Mouse (Mus musculus): ENCODE results near the gene Hspa13.
A peak's percentile ranks its signal among the peaks of the same experiment; 100 is the strongest.

Gene Hspa13

DNA sequence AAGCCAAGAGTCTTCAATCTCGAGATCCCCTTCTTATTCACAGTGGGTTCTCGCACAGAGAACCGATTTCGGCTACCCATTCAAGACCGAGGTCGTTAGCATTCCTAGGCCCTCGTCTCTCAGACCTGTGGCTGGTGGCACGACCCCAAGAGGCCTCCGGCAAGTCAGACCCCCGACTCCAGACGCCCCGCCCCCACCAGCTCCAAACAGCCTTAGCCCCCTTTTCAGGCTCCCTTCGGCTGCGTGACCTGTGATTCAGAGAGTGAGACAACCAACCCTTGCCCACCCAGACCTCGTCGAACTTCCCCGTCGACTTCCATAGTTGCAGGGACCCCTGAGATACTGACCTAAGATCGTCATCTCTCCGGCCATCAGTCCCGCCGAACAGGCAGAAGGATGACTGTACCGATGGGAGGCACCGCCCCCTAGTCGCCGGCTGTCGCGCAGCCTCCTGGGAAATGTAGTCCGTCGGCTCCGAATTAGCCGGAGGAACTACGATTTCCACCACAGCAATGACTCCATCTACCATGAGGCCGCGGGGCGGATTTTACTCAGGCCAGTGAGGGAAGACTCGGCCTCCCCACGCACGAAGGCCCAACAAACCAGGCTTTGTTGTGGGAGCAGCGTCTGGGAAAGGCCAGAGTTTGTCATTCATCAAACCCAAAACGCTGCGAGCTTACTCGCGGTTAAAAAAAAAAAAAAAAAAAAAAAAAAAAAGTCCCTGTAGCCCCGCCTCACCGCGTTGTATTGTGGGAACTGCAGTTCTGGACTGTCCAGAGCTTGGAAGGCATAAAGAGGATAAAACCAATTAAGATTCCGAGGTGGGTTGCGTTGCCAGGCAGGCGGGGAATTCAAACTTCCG lies at the start of gene Hspa13:
Hspa13 (minus strand) TSS at position 717 of the 862 bp plus-strand sequence.
- DNase-seq = peak; percentile 99

DNA sequence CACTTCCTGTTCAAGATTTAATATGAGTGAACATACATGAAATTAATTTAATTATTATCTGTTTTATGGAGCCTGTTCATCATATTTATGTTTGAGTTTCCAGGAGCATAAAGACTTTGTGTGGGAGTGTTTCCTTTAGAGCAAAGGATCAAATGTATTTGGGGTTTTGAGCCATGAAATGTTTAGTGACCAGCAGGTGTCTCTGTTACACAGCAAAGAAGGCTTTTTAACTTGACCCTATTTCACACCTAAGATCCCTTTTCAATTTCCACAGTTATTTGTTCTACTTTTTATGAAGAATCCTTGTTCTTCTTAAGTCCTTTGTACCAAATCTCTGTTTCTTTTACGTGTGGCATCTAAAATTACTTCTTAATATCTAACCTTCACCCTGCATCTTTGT lies 12.4 kb upstream of the Hspa13 start:
- DNase-seq = peak; percentile 17

DNA sequence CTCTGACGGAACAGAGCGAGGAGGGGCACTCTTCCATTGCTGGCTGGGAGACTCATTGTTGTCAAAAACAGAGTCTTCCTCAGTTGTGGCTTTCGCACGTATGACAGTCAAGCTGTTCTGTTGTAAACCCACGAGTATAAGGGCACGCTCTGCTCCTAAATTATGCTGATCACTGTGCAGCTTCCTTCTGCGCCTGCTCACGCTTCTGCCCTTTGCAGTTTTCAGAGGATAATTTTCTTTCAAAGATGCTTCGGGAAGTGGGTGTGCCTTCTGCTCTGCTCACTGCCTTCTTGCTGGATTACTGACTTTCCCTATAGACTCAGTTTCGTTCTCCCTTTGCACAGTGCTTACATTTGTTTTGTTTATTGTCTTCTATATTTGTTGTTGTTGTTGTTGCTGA lies 6.3 kb upstream of the Hspa13 start:
- DNase-seq = no peak

DNA sequence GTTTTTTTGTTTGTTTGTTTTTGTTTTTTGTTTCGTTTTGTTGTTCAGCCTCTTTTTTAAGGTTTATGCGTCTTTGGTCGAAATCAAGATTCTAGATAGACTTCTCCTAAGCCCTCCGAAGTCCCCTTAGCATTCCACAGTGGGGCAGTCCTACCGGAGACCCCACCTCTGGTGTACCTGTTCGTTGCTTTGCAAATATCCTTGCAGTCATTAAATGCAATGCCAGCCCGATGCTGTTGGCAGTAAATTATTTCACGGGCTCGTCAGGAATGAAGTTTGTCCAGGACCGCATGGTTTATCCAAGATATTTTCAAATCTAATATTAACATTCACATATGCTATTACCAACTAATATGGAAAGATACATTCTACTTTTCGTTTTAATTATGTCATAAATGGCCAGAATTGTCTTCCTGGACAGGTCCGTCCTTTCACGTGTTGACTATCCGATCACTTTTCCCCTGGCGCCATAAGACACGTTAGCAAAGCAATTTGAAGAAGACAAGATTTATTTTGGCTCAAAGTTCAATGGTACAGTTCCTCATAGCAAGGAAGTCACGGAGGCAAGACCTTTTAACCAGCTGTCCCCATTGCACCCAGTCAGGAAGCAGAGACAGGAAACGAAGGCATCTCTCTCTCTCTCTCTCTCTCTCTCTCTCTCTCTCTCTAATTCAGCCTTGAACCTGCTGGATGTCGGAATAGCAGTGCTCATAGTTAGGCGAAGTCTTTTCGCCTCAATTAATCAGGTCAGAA lies 522 bp upstream of the Hspa13 start:
- DNase-seq = no peak

DNA sequence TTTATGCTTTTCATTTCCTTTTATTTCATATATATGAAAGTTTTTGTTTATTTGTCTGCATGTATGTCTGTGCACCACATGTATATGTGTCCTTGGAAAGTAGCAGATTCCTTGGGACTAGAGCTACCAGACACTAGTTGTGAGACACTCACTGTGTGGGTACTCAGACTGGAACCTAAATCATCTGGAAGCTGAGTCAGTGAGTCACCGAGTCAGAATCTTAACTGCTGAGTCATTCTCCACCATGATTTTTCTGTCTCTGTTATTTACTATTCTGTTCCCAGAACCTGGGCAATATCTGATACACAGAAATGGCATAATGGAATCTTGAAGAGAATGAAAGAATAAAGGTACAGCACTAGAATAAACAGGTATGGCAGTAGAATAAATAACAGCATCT lies 14.0 kb downstream of the Hspa13 start:
- no peak for DNase-seq

DNA sequence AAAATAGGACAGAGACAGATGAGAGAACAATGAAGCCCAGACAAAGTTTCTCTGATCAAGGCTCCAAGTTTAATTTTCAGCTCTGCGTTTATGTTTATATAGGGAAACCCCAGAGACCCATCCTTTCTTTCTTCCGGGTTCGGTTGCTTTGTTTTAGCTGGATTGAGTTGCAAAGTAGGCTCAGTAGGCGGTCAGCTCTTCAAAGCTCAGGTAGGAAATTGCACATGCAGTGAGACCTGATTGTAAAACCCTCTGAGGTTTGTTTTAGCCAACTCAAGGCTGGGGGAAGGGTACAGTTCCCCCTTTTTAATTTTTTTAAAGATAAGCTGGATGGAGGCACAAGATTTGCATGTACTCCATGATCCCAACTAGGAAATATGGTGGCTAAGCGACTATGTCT lies 16.8 kb downstream of the Hspa13 start:
- DNase-seq = no peak

DNA sequence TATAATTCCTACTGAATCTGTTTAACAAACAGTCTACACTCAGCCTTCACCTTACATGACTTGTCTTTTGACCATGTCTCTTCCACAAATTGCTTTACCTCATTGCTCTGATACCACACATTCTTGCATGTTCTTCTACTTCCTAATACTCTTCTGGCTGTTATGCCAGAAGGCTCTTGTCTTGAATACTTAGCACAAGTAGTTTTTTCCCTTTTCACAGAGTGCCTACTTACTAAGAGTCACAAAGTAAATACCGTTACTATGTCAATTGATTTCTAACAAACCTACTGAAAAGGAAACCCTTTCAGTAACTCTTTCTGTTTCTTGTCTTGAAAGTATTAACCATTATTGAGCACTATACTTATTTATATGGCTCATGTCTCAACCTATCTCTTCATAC lies 18.0 kb downstream of the Hspa13 start:
- DNase-seq = no peak

DNA sequence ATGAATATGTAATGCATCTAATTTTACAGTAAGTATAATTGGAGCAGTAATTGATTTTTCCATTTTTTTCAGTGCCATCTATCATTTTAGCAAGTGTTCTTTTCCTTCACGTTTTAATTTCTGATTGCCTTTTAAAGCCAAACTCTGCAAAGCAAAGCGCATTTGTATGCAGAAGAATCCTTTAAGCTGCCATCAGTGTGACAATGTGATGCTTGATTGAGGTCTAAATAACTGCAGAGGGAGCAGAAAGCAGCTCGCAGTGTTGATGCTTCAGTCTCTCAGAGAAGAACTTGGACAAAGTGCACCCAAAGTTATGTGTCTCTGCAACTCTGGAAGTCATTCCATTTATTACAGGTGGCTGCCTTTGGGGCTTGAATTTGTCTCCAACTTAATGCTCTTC lies 22.9 kb downstream of the Hspa13 start:
- no peak for DNase-seq

DNA sequence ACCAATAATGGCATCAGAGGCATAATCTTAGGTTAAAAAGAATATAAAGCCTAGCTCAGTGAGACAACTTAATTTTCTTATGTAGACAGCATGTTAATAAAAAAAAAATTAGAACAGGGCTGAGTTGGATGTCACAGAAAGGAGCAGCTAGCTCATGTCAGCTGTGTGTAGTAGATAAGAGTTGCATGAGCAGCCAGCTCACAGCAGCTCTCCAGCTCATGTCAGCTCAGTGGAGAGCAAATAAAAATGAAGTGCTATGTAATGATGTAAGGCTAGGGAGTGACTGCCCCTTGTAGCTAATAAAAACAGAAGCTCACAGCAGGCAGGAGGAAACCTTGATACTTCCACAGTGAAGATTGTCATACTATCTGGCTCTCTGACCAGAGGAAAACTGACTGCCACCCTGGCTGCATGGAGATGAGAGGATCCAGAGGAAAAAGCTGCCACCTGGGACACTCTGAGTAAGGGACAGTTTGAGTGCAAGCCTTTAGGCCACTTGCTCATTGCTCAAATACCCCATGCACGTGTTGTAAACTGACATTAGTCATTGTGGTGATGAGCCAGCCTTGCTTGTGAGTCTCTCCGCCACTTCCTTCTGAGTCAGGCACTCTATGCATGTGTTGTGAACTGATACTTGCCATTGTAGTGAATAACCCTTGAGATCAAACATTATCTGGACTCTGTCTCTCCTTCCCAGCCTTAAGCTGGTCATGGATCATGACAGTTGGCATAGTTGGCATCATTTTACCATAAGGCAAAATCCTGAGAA lies 49.3 kb downstream of the Hspa13 start:
- DNase-seq = no peak

DNA sequence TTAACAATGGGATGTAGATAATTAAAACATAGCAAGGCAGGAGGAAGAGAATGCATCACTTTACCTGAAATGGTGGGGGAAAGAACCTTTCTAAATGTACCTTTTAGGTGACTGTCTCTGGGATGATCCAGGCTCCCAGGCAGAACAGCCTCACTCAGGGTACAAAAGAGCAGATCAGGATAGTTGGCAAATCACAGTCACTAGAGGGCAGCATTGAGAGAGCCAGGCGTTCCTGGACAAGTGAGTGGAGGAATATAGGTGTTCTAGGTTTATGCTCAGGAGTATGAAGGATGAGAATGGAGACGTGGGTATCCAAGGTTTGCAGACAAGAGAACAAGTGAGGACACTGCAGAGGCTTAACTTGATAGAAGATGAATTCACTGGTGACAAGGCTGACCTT lies 70.7 kb downstream of the Hspa13 start:
- DNase-seq = peak; percentile 53
